Mouse (Mus musculus) hindlimb bud, embryonic 11.5 days (tissue): ENCODE data around the gene Cib2.

Source experiments
- DNase-seq: peaks from one replicate; pipeline ENCODE4 v3.0.0-alpha.2; 2012; ENCODE audit warnings: low read depth, low spot score; ENCODE audit errors: extremely low spot score

Cib2 gene

GRCm38 (mm10) chr9:54547536-54547935 lies 12.5 kb downstream of the Cib2 start:
- DNase-seq: no peak

DNA sequence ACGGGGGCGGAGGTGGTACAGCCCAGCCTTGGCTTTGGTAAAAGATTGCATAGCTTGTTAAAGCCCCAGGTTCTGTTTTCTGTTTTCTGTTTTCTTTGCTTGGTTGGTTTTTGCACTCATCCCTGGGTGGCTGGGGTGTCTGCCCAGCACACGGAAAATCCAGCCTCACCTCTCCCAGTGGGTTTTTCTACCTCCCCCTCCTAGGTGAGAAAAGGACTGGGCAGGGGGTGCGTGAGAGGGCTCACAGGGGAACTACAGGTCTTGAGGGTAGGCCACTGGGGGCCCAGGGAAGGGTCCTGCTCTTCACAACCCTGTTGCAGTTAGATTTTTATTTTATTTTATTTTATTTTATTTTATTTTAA lies 15.1 kb downstream of the Cib2 start:
- no peak for DNase-seq

DNA sequence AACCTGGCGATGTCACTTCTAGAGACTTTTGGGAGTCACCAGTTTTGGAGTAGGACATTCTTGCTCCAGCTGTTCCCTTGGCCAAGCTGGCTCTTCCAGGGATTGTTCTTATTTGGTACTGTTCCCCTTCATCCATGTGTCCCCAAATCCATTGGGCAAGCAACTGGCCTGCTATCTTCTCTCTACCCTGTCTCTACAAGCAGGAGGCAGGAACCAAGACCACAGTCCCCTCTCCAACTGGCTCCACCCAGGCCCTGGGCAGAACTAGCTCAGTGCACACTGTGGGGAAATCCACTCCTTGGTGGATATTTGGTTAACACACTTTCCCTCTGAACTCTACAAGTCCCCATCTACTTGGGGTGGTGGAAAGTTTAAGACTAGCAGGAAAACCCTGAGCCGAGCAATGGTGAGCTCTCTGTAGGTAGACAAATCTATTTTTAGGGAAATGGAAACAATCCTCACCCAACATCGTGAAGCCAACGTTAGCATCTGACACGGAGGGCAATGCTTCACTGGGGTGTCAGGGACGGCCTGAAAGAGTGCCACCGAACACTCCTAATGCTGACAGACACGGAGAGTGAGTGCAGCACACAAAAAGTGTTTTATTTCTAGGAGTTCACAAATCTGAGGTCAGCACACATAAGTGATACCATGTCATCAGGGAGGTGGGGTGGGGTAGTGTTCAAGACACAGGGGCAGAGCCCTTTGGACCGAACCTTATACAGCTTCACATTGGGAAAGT lies 15.6 kb downstream of the Cib2 start:
- no peak for DNase-seq

DNA sequence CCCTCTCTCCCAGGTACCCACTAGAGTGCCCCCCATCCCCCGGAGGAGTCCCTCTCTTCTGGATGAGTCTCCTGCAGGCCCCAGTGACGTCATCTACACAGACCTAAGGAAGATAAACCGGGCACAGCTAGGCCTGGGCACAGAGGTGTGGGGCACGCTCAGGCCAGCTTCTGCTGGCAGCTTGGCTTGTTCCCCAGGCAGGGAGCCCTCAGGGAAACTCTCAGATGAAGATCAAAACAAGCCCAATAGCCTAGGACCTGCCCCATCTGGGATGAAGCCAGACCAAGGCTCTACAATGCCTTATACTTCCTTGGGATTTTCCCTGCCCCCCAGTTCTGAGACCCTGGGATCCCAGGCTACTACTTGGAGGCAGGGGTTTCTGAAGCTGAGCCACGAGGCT lies 19.2 kb downstream of the Cib2 start:
- DNase-seq: no peak

DNA sequence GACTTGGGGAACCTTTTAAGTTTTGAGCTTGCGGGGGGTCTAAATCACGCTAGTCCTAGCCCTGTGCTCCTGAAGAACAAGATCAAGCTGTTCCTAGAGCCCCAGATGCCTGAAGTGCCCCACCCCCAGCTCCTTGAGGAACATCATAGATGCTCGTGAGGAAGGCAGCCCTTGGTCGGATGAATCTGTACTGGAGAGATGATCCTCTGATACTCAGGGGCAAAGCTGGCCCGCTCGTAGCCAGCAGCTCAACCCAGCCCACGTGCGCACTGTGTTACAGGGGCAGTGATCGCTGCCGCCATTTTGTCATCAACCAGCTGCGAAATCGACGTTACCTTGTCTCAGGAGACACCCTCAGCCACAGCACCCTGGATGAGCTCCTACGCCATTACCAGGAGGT lies 21.3 kb downstream of the Cib2 start, which contains the start of gene Sh2d7:
Gene Sh2d7 (plus strand): TSS at position 301 of the 400 bp plus-strand sequence.
- DNase-seq: no peak

- no peak for DNase-seq
Observed at GRCm38 (mm10) chr9:54538244-54538643, 21.8 kb downstream of the Cib2 start.

DNA sequence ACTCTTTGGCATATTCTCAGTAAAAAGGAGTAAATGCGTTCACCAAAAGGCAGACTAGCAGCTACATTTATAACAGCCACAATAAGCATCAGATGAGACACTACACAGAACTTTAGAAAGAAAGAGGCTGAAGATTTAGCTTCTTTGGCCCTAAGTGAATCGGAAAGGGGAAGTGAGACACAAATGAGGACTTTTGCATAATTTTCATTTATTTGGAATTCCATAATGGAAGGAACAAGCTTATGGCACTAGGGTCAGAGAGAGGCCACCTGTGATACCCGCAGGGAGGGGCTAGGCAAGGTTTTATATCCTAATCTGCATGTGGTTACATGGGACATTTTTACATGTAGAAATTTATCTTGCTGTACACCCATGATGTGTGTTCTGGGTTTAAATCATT lies 22.5 kb downstream of the Cib2 start:
- DNase-seq: no peak

DNA sequence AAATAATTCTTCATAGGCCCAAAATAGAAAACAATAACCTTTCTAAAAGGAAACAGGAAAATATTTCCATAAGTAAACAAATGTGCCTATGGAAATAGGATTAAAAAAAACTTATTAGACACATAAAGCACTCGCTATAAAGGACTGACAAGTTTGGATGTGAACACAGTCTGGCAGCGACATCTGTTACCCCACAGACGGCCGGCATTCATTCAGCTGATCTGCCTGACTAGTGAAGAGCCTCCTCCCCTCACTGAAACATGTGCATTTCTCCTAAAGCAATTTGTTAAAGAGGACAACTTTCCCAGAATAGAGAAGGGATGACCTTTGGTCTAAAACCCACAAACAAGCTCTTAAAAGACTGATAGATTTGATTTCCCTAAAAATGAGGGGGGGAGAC lies 23.0 kb downstream of the Cib2 start:
- DNase-seq: no peak

GRCm38 (mm10) chr9:54536236-54536635 lies 23.8 kb downstream of the Cib2 start:
- no peak for DNase-seq

DNA sequence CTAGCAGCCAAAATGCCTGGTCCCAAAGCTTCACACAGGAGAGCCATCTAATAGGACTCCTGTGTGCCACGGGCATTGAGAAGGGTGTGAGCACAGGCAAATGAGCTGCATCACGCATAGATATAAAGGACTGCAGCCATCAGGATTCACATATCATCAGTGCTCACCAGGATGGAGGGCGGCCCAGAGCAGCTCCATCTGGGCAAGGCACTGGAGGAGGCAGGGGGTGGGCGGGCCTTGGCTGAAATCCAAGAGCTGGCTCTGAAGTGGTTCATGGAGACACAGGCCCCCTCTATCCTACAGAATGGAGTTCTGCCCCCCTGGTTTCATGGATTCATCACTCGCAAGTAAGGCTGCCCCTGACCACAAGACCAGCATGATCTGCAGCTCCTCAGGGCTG lies 26.0 kb downstream of the Cib2 start:
- no peak for DNase-seq

GRCm38 (mm10) chr9:54532926-54533325 lies 27.1 kb downstream of the Cib2 start:
- DNase-seq: no peak

DNA sequence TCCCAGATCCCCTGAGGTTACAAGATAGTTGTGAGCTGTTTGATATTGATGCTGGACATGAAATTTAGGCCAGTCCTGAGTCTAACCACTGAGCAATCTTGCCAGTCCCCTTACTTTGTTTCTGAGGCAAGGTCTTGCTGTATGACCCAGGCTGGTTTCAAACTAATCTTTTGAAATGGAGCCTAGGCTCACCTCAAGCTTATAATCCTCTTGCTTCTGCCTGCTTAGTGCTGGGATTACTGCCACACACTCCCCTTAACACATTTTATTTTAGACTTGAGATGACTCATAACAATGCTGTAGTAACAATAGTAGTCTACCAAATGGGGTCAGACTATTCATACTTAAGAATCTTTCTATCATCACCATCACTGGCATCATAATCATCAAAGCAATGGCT lies 28.6 kb downstream of the Cib2 start:
- DNase-seq: no peak

DNA sequence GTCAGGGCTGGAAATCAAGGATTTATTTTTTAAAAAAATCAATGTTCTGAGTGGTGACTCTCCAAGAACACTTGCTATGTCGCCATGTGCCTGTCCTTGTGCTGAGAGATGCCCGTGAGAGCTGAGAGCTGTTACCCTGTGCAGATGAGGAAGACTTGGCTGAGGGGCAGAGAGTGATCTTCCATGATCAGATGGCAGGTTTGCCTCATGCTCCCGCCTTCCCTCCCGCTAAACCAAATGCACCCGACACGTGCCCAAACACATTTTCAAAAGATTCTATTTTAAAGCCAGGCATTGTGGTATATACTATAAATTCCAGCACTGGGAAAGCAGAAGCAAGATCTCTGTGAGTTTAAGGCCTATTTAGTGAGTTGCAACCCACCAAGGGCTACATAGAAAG lies 29.2 kb downstream of the Cib2 start:
- no peak for DNase-seq

GRCm38 (mm10) chr9:54529950-54530349 lies 30.1 kb downstream of the Cib2 start:
- no peak for DNase-seq

GRCm38 (mm10) chr9:54527694-54528093 lies 32.3 kb downstream of the Cib2 start:
- no peak for DNase-seq

- no peak for DNase-seq
Observed at GRCm38 (mm10) chr9:54520286-54520685, 39.7 kb downstream of the Cib2 start.

DNA sequence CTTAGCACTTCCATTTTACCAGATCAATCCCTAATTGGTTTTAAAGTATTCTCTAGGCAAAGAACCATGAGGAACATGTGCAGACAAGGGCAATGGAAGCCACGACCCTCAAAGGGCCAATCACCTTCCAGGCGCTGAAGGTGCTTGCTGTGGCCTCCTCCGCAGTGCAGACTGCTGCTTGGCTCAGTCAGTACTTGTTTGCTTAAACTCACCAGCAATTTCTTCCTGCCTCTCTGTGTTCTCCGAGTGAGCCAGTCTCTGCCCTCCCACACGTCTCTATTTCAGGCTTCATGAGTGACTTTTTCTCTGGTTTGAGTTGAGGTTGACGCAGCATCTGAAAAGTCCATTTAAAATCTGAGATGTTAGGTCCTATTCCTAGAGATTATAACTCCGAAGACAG lies 41.1 kb downstream of the Cib2 start:
- no peak for DNase-seq

DNA sequence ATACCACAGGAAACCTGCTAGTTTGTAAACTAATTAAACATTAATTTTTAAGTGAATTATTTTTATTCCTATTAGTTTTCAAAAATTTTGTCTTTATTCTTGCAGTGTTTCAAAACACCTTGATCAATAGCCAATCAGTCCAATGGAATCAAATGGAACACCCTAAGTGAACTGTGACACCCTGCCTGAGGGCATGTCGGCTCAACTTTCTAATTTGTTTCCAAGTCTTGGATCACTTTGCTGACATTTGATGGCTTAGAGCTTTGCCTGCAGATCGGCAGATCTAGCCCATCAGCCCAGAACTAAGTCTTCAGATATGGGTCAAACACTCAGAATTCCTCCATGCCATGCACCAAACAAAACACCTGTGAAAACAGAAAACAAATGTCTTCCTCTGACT lies 44.0 kb downstream of the Cib2 start:
- no peak for DNase-seq

- no peak for DNase-seq
Observed at GRCm38 (mm10) chr9:54502873-54503272, 57.1 kb downstream of the Cib2 start.

GRCm38 (mm10) chr9:54502111-54502495 lies 57.9 kb downstream of the Cib2 start:
- no peak for DNase-seq

DNA sequence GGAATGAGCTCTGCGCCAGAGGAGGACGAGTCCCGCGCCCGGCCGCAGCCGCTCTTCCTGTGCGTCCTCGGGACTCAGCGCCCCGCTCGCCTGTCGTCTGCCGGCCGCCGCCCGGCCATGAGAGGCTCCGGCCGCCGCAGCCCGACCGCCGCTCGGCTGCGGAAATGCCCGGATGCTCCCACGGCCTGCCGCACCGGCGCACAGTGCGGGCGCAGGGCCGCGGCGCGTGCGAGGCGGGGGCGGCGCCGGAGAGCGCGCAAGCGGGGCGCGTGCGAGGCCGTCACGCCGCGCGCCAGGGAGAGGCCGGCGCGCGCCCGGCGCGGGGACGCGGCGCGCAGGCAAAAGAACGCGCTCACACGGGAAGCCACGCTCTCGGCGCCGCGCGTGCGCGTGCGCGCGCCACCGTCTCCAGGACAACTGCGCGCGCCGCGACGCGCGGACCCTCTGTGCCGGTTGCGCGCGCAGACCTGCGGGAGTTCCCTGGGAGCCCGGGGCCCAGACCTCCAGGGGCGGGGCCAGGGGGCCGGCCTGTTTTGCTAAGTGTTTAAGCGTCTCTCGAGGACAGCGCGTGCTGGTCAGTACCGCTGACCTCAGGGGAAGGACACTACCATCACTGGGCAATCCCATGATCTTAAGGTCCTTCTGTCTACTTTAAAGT lies 58.4 kb downstream of the Cib2 start, which contains the start of gene Dmxl2:
Gene Dmxl2 (minus strand): TSS at position 174 of the 658 bp plus-strand sequence.
- peak; percentile 77 for DNase-seq

GRCm38 (mm10) chr9:54500832-54501452 lies 59.1 kb downstream of the Cib2 start:
- DNase-seq: no peak
